In genomic region chr11:66525371-66526045, GRCm38 (mm10) we compare ENCODE assay signal across 8 mouse cellular contexts. TPM values are rescaled to one million over a fixed set of nuclear protein-coding genes. Genes with fewer than 3 reads are reported as not detected.
DNase-seq lines count a peak whose midpoint lies in the region; ATAC-seq and TF ChIP-seq lines count a peak whose summit lies in the region.

Gene Shisa6, minus strand, starts transcription at chr11:66525964.

- H3K27me3 ChIP-seq in ES-Bruce4 (ENCODE audit: control insufficient read depth, insufficient read depth, low read length, poor library complexity, severe bottlenecking): peaks cover 15% of the 10 kb centered on the region
- peaks cover 75% of the 10 kb centered on the region for H3K27me3 ChIP-seq in embryonic facial prominence, embryonic 14.5 days (replicated peaks; ENCODE audit: control insufficient read depth, insufficient read depth, low read length)
- peaks cover 77% of the 10 kb centered on the region for H3K27me3 ChIP-seq in intestine, embryonic 15.5 days (replicated peaks)
- peaks cover 63% of the 10 kb centered on the region for H3K27me3 ChIP-seq in liver, embryonic 11.5 days (replicated peaks; ENCODE audit: control insufficient read depth, insufficient read depth, low read length)

- 1% methylated on average over 21 of the region's 89 CpGs for WGBS in embryonic facial prominence, embryonic 14.5 days
- under 1% methylated on average over 87 of the region's 89 CpGs for WGBS in intestine, embryonic 15.5 days
- 2% methylated on average over 82 of the region's 89 CpGs for WGBS in liver, embryonic 11.5 days

- TF ChIP-seq POLR2A in ES-Bruce4 (IDR thresholded peaks at IDR 0.05; ENCODE audit: insufficient read depth, low read length): no peak

- ATAC-seq in embryonic facial prominence, embryonic 14.5 days (ENCODE audit: low read depth): no peak
- peak; percentile 68 for ATAC-seq in intestine, embryonic 15.5 days
- no peak for ATAC-seq in liver, embryonic 11.5 days (replicated peaks; ENCODE audit: low FRiP score)

- H3K4me2 ChIP-seq in embryonic facial prominence, embryonic 14.5 days (ENCODE audit: low read depth, low read length): peak within 1 kb of the TSS; percentile 92
- H3K4me2 ChIP-seq in intestine, embryonic 15.5 days (replicated peaks): peak within 1 kb of the TSS; percentile 96
- peak within 1 kb of the TSS; percentile 72 for H3K4me2 ChIP-seq in liver, embryonic 11.5 days

- H3K9me3 ChIP-seq in ES-Bruce4 (replicated peaks; ENCODE audit: control insufficient read depth, insufficient read depth, low read length, poor library complexity, severe bottlenecking): no peaks in the 10 kb centered on the region
- no peaks in the 10 kb centered on the region for H3K9me3 ChIP-seq in embryonic facial prominence, embryonic 14.5 days (ENCODE audit: control insufficient read depth, low read length)
- H3K9me3 ChIP-seq in intestine, embryonic 15.5 days: no peaks in the 10 kb centered on the region
- no peaks in the 10 kb centered on the region for H3K9me3 ChIP-seq in liver, embryonic 11.5 days (ENCODE audit: control insufficient read depth, low read length)

- no peak within 1 kb of the TSS for H3K27ac ChIP-seq in ES-Bruce4 (ENCODE audit: insufficient read depth, low read length)
- no peak within 1 kb of the TSS for H3K27ac ChIP-seq in embryonic facial prominence, embryonic 14.5 days (replicated peaks; ENCODE audit: low read depth, low read length)
- no peak within 1 kb of the TSS for H3K27ac ChIP-seq in intestine, embryonic 15.5 days
- H3K27ac ChIP-seq in liver, embryonic 11.5 days (ENCODE audit: low read depth, low read length): no peak within 1 kb of the TSS

- DNase-seq in frontal cortex, postnatal 10 days (ENCODE audit: low spot score in 2 of 2): peak; percentile 13 to 26
- DNase-seq in frontal cortex, postnatal 25 days (ENCODE audit: low spot score in 2 of 2): no peak
- peak; percentile 9 for DNase-seq in embryonic facial prominence, embryonic 14.5 days (ENCODE audit: low spot score)
- no peak for DNase-seq in liver, embryonic 11.5 days (ENCODE audit: low spot score)
- DNase-seq in retina, postnatal 7 days (ENCODE audit: low read depth, low spot score): peak; percentile 19
- no peak for DNase-seq in thymus, postnatal 25 days

- TF ChIP-seq EP300 in ES-Bruce4 (IDR thresholded peaks at IDR 0.05; ENCODE audit: insufficient read depth, low read depth, low read length): no peak

- H3K4me3 ChIP-seq in ES-Bruce4 (ENCODE audit: low read depth, low read length): peak within 1 kb of the TSS; percentile 71
- peak within 1 kb of the TSS; percentile 56 for H3K4me3 ChIP-seq in embryonic facial prominence, embryonic 14.5 days (ENCODE audit: low read depth, low read length)
- peak within 1 kb of the TSS; percentile 56 for H3K4me3 ChIP-seq in intestine, embryonic 15.5 days (replicated peaks)
- H3K4me3 ChIP-seq in liver, embryonic 11.5 days (ENCODE audit: low read depth, low read length): peak within 1 kb of the TSS; percentile 50

- H3K4me1 ChIP-seq in ES-Bruce4 (ENCODE audit: control insufficient read depth, insufficient read depth, low read length): no peaks in the 10 kb centered on the region
- H3K4me1 ChIP-seq in embryonic facial prominence, embryonic 14.5 days (ENCODE audit: control insufficient read depth, insufficient read depth, low read length): no peaks in the 10 kb centered on the region
- peaks cover 8% of the 10 kb centered on the region; the same call in 1 of the 2 replicates for H3K4me1 ChIP-seq in intestine, embryonic 15.5 days (replicated peaks)
- H3K4me1 ChIP-seq in liver, embryonic 11.5 days (replicated peaks; ENCODE audit: control insufficient read depth, insufficient read depth, low read length): 0 out of 2 replicates have a peak, but pooled peaks cover 2% of the 10 kb centered on the region

- H3K9ac ChIP-seq in ES-Bruce4 (ENCODE audit: low read depth, poor library complexity, severe bottlenecking): peak within 1 kb of the TSS; percentile 86
- peak within 1 kb of the TSS; percentile 55 for H3K9ac ChIP-seq in embryonic facial prominence, embryonic 14.5 days (ENCODE audit: low read depth, low read length)
- peak within 1 kb of the TSS; percentile 28 for H3K9ac ChIP-seq in intestine, embryonic 15.5 days
- H3K9ac ChIP-seq in liver, embryonic 11.5 days (ENCODE audit: low read depth, low read length): no peak within 1 kb of the TSS

- no peaks in the 10 kb centered on the region for H3K36me3 ChIP-seq in ES-Bruce4 (ENCODE audit: control insufficient read depth, insufficient read depth, low read length, poor library complexity, severe bottlenecking)
- H3K36me3 ChIP-seq in embryonic facial prominence, embryonic 14.5 days (ENCODE audit: control insufficient read depth, insufficient read depth, low read length): no peaks in the 10 kb centered on the region
- H3K36me3 ChIP-seq in intestine, embryonic 15.5 days: no peaks in the 10 kb centered on the region
- no peaks in the 10 kb centered on the region for H3K36me3 ChIP-seq in liver, embryonic 11.5 days (ENCODE audit: control insufficient read depth, insufficient read depth, low read length)

- no peak for TF ChIP-seq CTCF in ES-Bruce4 (IDR thresholded peaks at IDR 0.05; ENCODE audit: low read depth, low read length)

RNA-seq across cellular contexts. Expression of gene Shisa6, which starts in this region (rescaled TPM):
- polyA plus RNA-seq in ES-Bruce4 (2011; ENCODE audit: insufficient read depth, insufficient read length, low read depth, missing spikeins): 4.6 and 5.2 TPM in 2 replicates
- 0.16 and 0.29 TPM in 2 replicates for polyA plus RNA-seq in embryonic facial prominence, embryonic 14.5 days (2014; fragmentation: Nextera tagmentation; extraction: Ambion mirVana)
- polyA plus RNA-seq in intestine, embryonic 15.5 days (2015; fragmentation: Nextera tagmentation; extraction: Ambion mirVana): 0.15 and 0.45 TPM in 2 replicates
- 0.17 and 0.22 TPM in 2 replicates for polyA plus RNA-seq in liver, embryonic 11.5 days (2014; fragmentation: Nextera tagmentation; extraction: Ambion mirVana)

Comparison
In these comparisons a context has a peak if more than half of its experiments do, and no peak if none do; other contexts are left out.
1. DNase-seq: peak in frontal cortex, postnatal 10 days (2 of 2) and retina, postnatal 7 days (single experiment); none in frontal cortex, postnatal 25 days (0 of 2), liver, embryonic 11.5 days (single experiment) and thymus, postnatal 25 days (single experiment).
2. Peak in DNase-seq, H3K4me3 ChIP-seq, H3K9ac ChIP-seq and H3K4me2 ChIP-seq in embryonic facial prominence, embryonic 14.5 days; RNA of the gene not detected or under 1 TPM.
3. Peak in ATAC-seq, H3K4me3 ChIP-seq, H3K9ac ChIP-seq and H3K4me2 ChIP-seq in intestine, embryonic 15.5 days; RNA of the gene not detected or under 1 TPM.
4. Peak in every context shown above with its lines, with median percentiles within 50 percentile points of each other: H3K4me3 ChIP-seq and H3K4me2 ChIP-seq.